Mouse (Mus musculus) liver, embryonic 13.5 days (tissue): Measurements from ENCODE around the gene Vmn1r33. TPM values are rescaled to one million over a fixed set of nuclear protein-coding genes. Genes with fewer than 3 reads are reported as not detected.
"Not testable (repeated sequence)": the region's sequence is repeated elsewhere in the genome, so short reads cannot be mapped to it uniquely, and the experiment has no call there.

ENCODE experiments used
- ATAC-seq: fragments of 200-750 bp; cut with Nextera tagmentation; 2 replicates; pipeline ENCODE4 v1.8.0; 2017; ENCODE audit warnings: low read depth, mild to moderate bottlenecking, moderate number of reproducible peaks, moderate library complexity
- DNase-seq: peaks from one replicate; pipeline ENCODE4 v3.0.0; 2022
- H3K27ac ChIP-seq: fragments of 300-500 bp; sonication (generic); 2 replicates; pipeline ENCODE4 v1.5.1; 2015; ENCODE audit warnings: moderate library complexity, mild to moderate bottlenecking, inconsistent platforms
- H3K27me3 ChIP-seq: fragments of 300-500 bp; sonication (generic); 2 replicates; pipeline ENCODE4 v1.6.1; 2015; ENCODE audit warnings: mild to moderate bottlenecking, inconsistent platforms
- H3K36me3 ChIP-seq: fragments of 300-500 bp; sonication (generic); 2 replicates; pipeline ENCODE4 v1.6.1; 2015; ENCODE audit warnings: mild to moderate bottlenecking, inconsistent platforms
- H3K4me1 ChIP-seq: fragments of 300-500 bp; sonication (generic); replicated peaks from 2 replicates; pipeline ENCODE4 v1.6.1; 2015; ENCODE audit warnings: inconsistent platforms
- H3K4me2 ChIP-seq: fragments of 300-500 bp; sonication (generic); 2 replicates; pipeline ENCODE4 v1.6.1; 2015; ENCODE audit warnings: inconsistent platforms, mild to moderate bottlenecking, moderate library complexity
- H3K4me3 ChIP-seq: fragments of 300-500 bp; sonication (generic); replicated peaks from 2 replicates; pipeline ENCODE4 v1.5.1; 2015; ENCODE audit warnings: mild to moderate bottlenecking, inconsistent platforms
- H3K9ac ChIP-seq: fragments of 300-500 bp; sonication (generic); 2 replicates; pipeline ENCODE4 v1.6.1; 2015; ENCODE audit warnings: mild to moderate bottlenecking, inconsistent platforms
- H3K9me3 ChIP-seq: fragments of 300-500 bp; sonication (generic); replicated peaks from 2 replicates; pipeline ENCODE4 v1.6.1; 2016; ENCODE audit warnings: inconsistent platforms
- WGBS: fragments of 180-500 bp; shearing (Covaris S2); methylation state at CpG from one replicate; pipeline ENCODE4 v1.1.7; 2015; ENCODE audit not compliant: insufficient replicate concordance; 5-methylcytosine and 5-hydroxymethylcytosine counted together
- polyA plus RNA-seq: library from polyadenylated mRNA; unstranded; fragments of >200 nt; fragmentation: Nextera tagmentation; extraction: Ambion mirVana; gene quantifications from 2 replicates; pipeline ENCODE4 v1.2.1, GENCODE M21; 2015

Gene Vmn1r33
- polyA plus RNA-seq = not detected in 2 replicates

DNA sequence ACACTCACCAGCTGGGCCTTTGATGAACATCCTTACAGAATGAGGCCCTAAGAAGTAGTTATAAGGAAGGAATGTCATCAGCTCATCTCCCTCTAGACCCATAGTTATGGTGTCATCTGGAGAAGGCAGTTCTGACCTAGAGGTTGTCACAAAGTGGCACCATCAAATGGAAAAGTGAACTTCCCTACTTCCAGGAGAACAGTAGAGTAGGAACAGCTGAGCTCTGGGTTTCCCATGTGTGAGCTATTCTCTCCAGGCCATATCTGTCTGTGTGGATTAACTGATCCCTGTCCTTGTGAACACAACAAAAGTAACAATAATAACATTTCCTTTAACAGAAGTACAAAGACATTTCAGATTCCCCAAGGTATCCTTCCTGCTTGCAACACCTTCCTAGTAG, at the start of gene Vmn1r33:
Gene Vmn1r33, minus strand, starts transcription at position 101 of the 400 bp plus-strand sequence.
- DNase-seq, H3K4me3 ChIP-seq, H3K27me3 ChIP-seq, H3K27ac ChIP-seq, H3K9ac ChIP-seq, H3K4me1 ChIP-seq, H3K36me3 ChIP-seq, ATAC-seq, H3K9me3 ChIP-seq, H3K4me2 ChIP-seq: not testable (repeated sequence)

DNA sequence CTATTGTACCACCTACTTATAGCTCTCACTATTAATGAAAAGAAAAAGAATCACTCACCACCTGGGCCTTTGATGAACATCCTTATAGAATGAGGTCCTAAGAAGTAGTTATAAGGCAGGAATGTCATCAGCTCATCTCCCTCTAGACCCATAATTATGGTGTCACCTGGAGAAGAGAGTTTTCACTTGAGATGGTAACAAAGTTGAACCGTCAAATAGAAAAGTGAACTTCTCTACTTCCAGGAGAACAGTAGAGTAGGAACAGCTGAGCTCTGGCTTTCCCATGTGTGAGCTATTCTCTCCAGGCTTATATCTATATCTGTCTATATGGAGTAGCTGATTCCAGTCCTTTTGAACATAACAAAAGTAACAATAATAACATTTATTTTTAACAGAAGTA, 25.7 kb upstream of the Vmn1r33 start, which contains the start of gene Vmn1r34:
Gene Vmn1r34, minus strand, starts transcription at position 101 of the 400 bp plus-strand sequence.
- H3K27ac ChIP-seq = no peak within 1 kb of the TSS
- DNase-seq (no peak), ATAC-seq (no peak)
- no peaks in the 10 kb centered on the region for H3K9me3 ChIP-seq
- H3K27me3 ChIP-seq = no peaks in the 10 kb centered on the region
- no peak within 1 kb of the TSS for H3K4me3 ChIP-seq
- no peaks in the 10 kb centered on the region for H3K36me3 ChIP-seq
- no peak within 1 kb of the TSS for H3K4me2 ChIP-seq
- H3K9ac ChIP-seq = no peak within 1 kb of the TSS
- 70% methylated on average over 1 of the region's 1 CpGs for WGBS
- no peaks in the 10 kb centered on the region for H3K4me1 ChIP-seq

GRCm38 (mm10) chr6:66595804-66596203, 22.3 kb downstream of the Vmn1r33 start:
- H3K9me3 ChIP-seq = no peaks in the 10 kb centered on the region
- H3K36me3 ChIP-seq = no peaks in the 10 kb centered on the region
- H3K4me2 ChIP-seq = no peak overlapping the region
- no peaks in the 10 kb centered on the region for H3K4me1 ChIP-seq
- DNase-seq = no peak
- no peak overlapping the region for H3K27ac ChIP-seq
- H3K9ac ChIP-seq = no peak overlapping the region
- H3K27me3 ChIP-seq = no peaks in the 10 kb centered on the region
- ATAC-seq = no peak
- no peak overlapping the region for H3K4me3 ChIP-seq

Other genes with a start within 250 kb of the Vmn1r33 start
- gene Mad2l1, start 82.9 kb downstream of the Vmn1r33 start, polyA plus RNA-seq = 92.1 and 108 TPM in 2 replicates
- 0.05 and 0.06 TPM in 2 replicates for gene Vmn1r32, start 58.2 kb downstream of the Vmn1r33 start, polyA plus RNA-seq
- gene Vmn1r34, start 25.6 kb upstream of the Vmn1r33 start, polyA plus RNA-seq = not detected in 2 replicates
- not detected in 2 replicates for gene Vmn1r35, start 67.6 kb upstream of the Vmn1r33 start, polyA plus RNA-seq
- gene Vmn1r36, start 100.9 kb upstream of the Vmn1r33 start, polyA plus RNA-seq = not detected in 2 replicates
- not detected in 2 replicates for gene Vmn1r37, start 111.1 kb upstream of the Vmn1r33 start, polyA plus RNA-seq
- not detected in 2 replicates for gene Vmn1r38, start 164.3 kb upstream of the Vmn1r33 start, polyA plus RNA-seq
- not detected in 2 replicates for gene Vmn1r39, start 192.3 kb upstream of the Vmn1r33 start, polyA plus RNA-seq